Mouse (Mus musculus): ENCODE measurements at regions not wholly inside any gene's neighbourhood (a gene's known extent, or its start where the extent isn't known, plus 50 kb on each side); places are given as distances from the start of the nearest gene placed in this dataset.

- in situ Hi-C loops (cut with MboI; ENCODE audit: unreplicated experiment in 2 of 2), result loop anchor here (5.0 kb wide), 2 partner anchors 142 to 147 kb away; no protein-coding TSS in a partner anchor
Observed at GRCm38 (mm10) chr1:121250686-121251085, 81.7 kb downstream of the Insig2 start.

DNA sequence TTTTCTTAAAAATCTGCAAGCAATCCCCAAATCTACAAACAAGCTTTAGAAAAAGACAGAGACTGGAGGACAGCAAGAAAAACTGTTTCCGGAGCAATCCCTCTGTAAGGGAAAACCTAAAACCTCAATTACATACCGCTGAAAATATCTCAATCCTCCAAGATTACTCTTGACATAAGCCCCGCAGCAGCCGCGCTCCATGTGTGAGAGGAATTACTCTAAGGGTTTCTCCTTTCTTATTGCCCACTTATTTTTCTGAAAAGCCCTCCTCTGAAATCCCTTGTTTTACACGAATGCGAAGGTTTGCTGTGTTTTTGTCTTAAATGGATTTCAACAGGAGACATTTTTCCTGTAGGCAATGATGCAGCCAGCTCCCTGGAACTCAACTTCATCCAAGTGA, 80.3 kb downstream of the Insig2 start:
- in situ Hi-C loops (cut with MboI; ENCODE audit: unreplicated experiment in 2 of 2), result loop anchor here (5.0 kb wide), 2 partner anchors 140 to 145 kb away; no protein-coding TSS in a partner anchor

DNA sequence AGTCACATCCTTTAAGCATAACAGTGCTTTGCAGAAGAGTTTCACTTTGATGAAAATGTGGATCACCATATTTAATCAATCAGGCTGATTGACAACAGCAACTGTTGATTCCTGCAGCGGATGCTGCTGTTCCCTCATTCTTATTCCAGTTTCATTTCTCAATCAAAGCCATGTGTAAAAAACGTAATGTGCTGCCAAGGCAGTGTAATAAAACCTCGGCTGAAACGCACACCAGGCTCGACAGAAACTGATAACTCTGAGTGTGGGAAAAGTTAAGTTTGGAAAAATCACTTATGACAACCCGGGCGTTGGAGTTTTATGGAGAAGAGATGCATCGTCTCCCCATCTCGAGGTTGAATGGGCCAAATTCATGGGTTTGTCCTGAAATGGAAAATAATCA, 78.2 kb downstream of the Insig2 start:
- in situ Hi-C loops (cut with MboI; ENCODE audit: unreplicated experiment in 2 of 2), result loop anchor here (5.0 kb wide), 2 partner anchors 138 to 143 kb away; no protein-coding TSS in a partner anchor
